Mouse (Mus musculus) embryo, embryonic 9.5 days (tissue): ENCODE results near the gene Bmp2k.

Experiments
- DNase-seq: peaks from one replicate; pipeline ENCODE4 v3.0.0-alpha.2; 2017; ENCODE audit errors: extremely low spot score

The Bmp2k gene

GRCm38 (mm10) chr5:97099954-97100353, 102.5 kb downstream of the Bmp2k start:
- DNase-seq = no peak

DNA sequence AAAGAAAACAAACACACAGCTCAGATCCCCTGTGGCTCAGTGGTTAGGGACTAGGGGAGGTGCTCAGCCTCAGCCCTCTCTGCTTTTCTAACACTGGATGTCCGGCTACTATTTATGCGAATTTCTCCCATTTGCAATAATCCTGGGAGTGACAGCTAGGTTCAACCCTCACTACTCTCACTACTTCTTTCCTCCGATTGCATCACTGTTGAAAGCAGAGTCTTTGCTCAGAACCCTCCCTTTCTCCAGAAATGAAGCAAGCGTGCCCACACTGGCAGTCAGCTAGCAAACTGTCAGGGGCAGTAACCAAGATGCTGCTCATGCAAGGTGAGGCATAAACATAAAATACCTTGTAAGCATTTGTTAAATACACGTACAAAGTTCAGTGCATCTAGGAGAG, 110.8 kb downstream of the Bmp2k start:
- no peak for DNase-seq

- DNase-seq = no peak
Measured at GRCm38 (mm10) chr5:97110133-97110532, 112.6 kb downstream of the Bmp2k start.

- no peak for DNase-seq
Measured at GRCm38 (mm10) chr5:97110697-97111096, 113.2 kb downstream of the Bmp2k start.

- peak; percentile 97 for DNase-seq
Measured at GRCm38 (mm10) chr5:97111207-97111910, 113.9 kb downstream of the Bmp2k start, which contains the start of gene Paqr3. Gene Paqr3 (minus strand): TSS chr5:97111596.

GRCm38 (mm10) chr5:97124977-97125376, 127.5 kb downstream of the Bmp2k start:
- no peak for DNase-seq

DNA sequence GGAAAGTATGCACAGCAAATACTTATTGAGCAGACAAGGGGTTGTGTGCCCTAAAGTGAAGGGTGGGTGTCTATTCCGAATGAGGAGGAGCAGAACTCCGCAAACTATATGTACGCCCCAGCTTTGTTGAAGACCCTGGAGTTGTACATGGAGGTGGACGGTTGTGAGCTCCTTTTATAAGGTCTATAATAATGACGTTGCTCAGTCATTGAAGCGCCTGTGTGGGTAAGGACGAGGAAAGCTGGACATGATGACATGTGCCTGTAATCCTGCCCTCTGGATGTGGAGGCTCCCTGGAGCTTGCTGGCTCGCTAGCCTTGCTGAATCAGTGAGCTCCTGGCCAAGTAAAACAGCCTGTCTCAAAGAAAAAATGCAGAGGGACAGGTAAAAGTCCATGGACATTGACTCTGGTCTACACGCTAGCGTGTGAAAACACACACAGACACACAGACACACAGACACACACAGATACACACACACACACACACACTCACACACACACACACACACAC, 128.0 kb downstream of the Bmp2k start:
- DNase-seq = no peak

- peak; percentile 65 for DNase-seq
Measured at GRCm38 (mm10) chr5:97126005-97126404, 128.5 kb downstream of the Bmp2k start.

GRCm38 (mm10) chr5:97127284-97127683, 129.8 kb downstream of the Bmp2k start:
- DNase-seq = no peak

GRCm38 (mm10) chr5:97128242-97129226, 131.0 kb downstream of the Bmp2k start:
- peak; percentile 72 for DNase-seq

DNA sequence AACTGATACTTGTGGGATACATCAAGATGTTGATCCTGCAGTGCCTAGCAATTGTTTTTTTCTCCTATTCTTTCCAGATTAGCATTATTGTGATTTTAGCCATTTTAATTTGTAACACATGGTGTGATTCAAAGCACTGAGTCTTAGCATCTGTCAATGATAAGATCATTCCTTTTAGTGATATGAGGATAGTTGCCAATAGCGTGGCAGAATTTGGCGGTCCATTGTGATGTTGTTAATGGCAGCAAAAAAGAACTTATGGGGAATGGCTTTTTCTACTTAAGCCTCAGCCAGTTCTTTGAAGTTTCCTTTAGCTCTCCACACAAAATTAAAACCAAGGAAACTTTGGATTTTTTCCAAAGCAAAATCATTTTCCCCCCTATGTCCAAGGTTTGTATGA, 132.1 kb downstream of the Bmp2k start:
- DNase-seq = no peak

- no peak for DNase-seq
Measured at GRCm38 (mm10) chr5:97135331-97135730, 137.8 kb downstream of the Bmp2k start.
